ENCODE assay signal across 8 mouse cellular contexts in genomic region chr6:86527766-86528450, GRCm38 (mm10). TPM values are rescaled to one million over a fixed set of nuclear protein-coding genes. Genes with fewer than 3 reads are reported as not detected.
DNase-seq lines count a peak whose midpoint lies in the region; ATAC-seq and TF ChIP-seq lines count a peak whose summit lies in the region.

No protein-coding gene starts in this region.

- no peak for DNase-seq in heart, adult 2 months
- no peak for DNase-seq in heart, postnatal 10 days
- no peak for DNase-seq in ES-E14 (ENCODE audit: low read depth, low spot score)
- DNase-seq in layer of hippocampus, postnatal 14 days (ENCODE audit: low spot score in 2 of 2), result no peak
- DNase-seq in left cerebral cortex, adult 11 months (ENCODE audit: low spot score), result no peak

- H3K9me3 ChIP-seq in ES-E14 (ENCODE audit: control insufficient read depth, insufficient read depth, low read depth, low read length), result no peaks in the 10 kb centered on the region
- H3K9me3 ChIP-seq in hindbrain, embryonic 12.5 days (replicated peaks), result no peaks in the 10 kb centered on the region
- no peaks in the 10 kb centered on the region for H3K9me3 ChIP-seq in midbrain, embryonic 15.5 days

- H3K36me3 ChIP-seq in heart, adult 2 months (ENCODE audit: control insufficient read depth, insufficient read depth, low read length), result peaks cover 16% of the 10 kb centered on the region
- H3K36me3 ChIP-seq in ES-E14 (ENCODE audit: control insufficient read depth, insufficient read depth, low read length, poor library complexity, severe bottlenecking), result peaks cover 19% of the 10 kb centered on the region
- peaks cover 19% of the 10 kb centered on the region for H3K36me3 ChIP-seq in hindbrain, embryonic 12.5 days
- peaks cover 8% of the 10 kb centered on the region; the same call in 1 of the 2 replicates for H3K36me3 ChIP-seq in midbrain, embryonic 15.5 days (replicated peaks)

- TF ChIP-seq POLR2A in heart, adult 2 months (IDR thresholded peaks at IDR 0.05; ENCODE audit: insufficient read depth, low read depth, low read length), result no peak

- no peaks in the 10 kb centered on the region for H3K27me3 ChIP-seq in heart, adult 2 months (ENCODE audit: control insufficient read depth, insufficient read depth, low read length)
- H3K27me3 ChIP-seq in hindbrain, embryonic 12.5 days, result no peaks in the 10 kb centered on the region
- H3K27me3 ChIP-seq in midbrain, embryonic 15.5 days (replicated peaks), result no peaks in the 10 kb centered on the region

- no peak for ATAC-seq in hindbrain, embryonic 12.5 days (ENCODE audit: low FRiP score)
- ATAC-seq in midbrain, embryonic 15.5 days (replicated peaks), result no peak
- ATAC-seq in activated CD4-positive, CD25-positive, alpha-beta regulatory T cell, adult 4 months, result no peak

- no peak for TF ChIP-seq EP300 in heart, adult 2 months (IDR thresholded peaks at IDR 0.05; ENCODE audit: insufficient read depth, low read depth, low read length)

- intact Hi-C loops in heart, adult 2 months (cut with DNase I), result loop anchor here (1.0 kb wide), 1 partner anchor 56 kb away; no protein-coding TSS in a partner anchor
- intact Hi-C loops in heart, postnatal 10 days (cut with DNase I), result no loop called here

- peak overlapping the region; percentile 100 for H3K27ac ChIP-seq in heart, adult 2 months
- peak overlapping the region; percentile 99; the same call in 1 of the 2 replicates for H3K27ac ChIP-seq in ES-E14 (ENCODE audit: insufficient read depth, low read depth, low read length, poor library complexity, severe bottlenecking)
- peak overlapping the region; percentile 100 for H3K27ac ChIP-seq in hindbrain, embryonic 12.5 days
- peak overlapping the region; percentile 100 for H3K27ac ChIP-seq in midbrain, embryonic 15.5 days

- H3K4me2 ChIP-seq in hindbrain, embryonic 12.5 days (replicated peaks), result peak overlapping the region; percentile 92
- peak overlapping the region; percentile 76 for H3K4me2 ChIP-seq in midbrain, embryonic 15.5 days

- H3K4me1 ChIP-seq in heart, adult 2 months (ENCODE audit: control insufficient read depth, insufficient read depth, low read length), result peaks cover 4% of the 10 kb centered on the region
- peaks cover 0 to 1% of the 10 kb centered on the region in 2 experiments; a peak in 2 of 4 replicates for H3K4me1 ChIP-seq in ES-E14 (ENCODE audit: control insufficient read depth in 2 of 2, insufficient read depth in 2 of 2, low read length in 2 of 2, poor library complexity in 1 of 2)
- H3K4me1 ChIP-seq in hindbrain, embryonic 12.5 days, result peaks cover 17% of the 10 kb centered on the region
- peaks cover 27% of the 10 kb centered on the region for H3K4me1 ChIP-seq in midbrain, embryonic 15.5 days

- WGBS in heart, adult 2 months, result 83% methylated on average over 1 of the region's 4 CpGs
- 87% methylated on average over 1 of the region's 4 CpGs for WGBS in hindbrain, embryonic 12.5 days
- WGBS in midbrain, embryonic 15.5 days, result 91% methylated on average over 1 of the region's 4 CpGs

- peak overlapping the region; percentile 83; the same call in 1 of the 2 replicates for H3K4me3 ChIP-seq in heart, adult 2 months
- peak overlapping the region; percentile 65 to 99; a peak in 3 of 4 replicates for H3K4me3 ChIP-seq in ES-E14 (ENCODE audit: insufficient read depth in 1 of 2, low read depth in 1 of 2, low read length in 2 of 2, poor library complexity in 1 of 2, severe bottlenecking in 1 of 2)
- H3K4me3 ChIP-seq in hindbrain, embryonic 12.5 days, result peak overlapping the region; percentile 97; the same call in 1 of the 2 replicates
- peak overlapping the region; percentile 64 for H3K4me3 ChIP-seq in midbrain, embryonic 15.5 days

- H3K9ac ChIP-seq in heart, adult 2 months (ENCODE audit: low read depth, low read length), result no peak overlapping the region
- peak overlapping the region; percentile 97 for H3K9ac ChIP-seq in ES-E14 (ENCODE audit: insufficient read depth, low read depth, low read length, poor library complexity, severe bottlenecking)
- H3K9ac ChIP-seq in hindbrain, embryonic 12.5 days, result peak overlapping the region; percentile 98; the same call in 1 of the 2 replicates
- peak overlapping the region; percentile 94 for H3K9ac ChIP-seq in midbrain, embryonic 15.5 days

- H3K79me2 ChIP-seq in heart, adult 2 months (replicated peaks; ENCODE audit: control insufficient read depth, insufficient read depth, low read length), result peaks cover 9% of the 10 kb centered on the region

- no peak for TF ChIP-seq CTCF in heart, adult 2 months (IDR thresholded peaks at IDR 0.05)

- in situ Hi-C loops in ES-E14 (cut with MboI; ENCODE audit: low sequenced_read_pairs in 2 of 2, unreplicated experiment in 2 of 2), result no loop called here

TF ChIP-seq in ES-E14, 5 proteins besides CTCF, POLR2A, EP300 and RAD21:
- no peak for TF ChIP-seq MAFK (IDR thresholded peaks at IDR 0.05; ENCODE audit: insufficient read depth, low read depth, low read length)
- TF ChIP-seq ZC3H11A (IDR thresholded peaks at IDR 0.05; ENCODE audit: borderline replicate concordance, low read depth, low read length), result no peak
- TF ChIP-seq HCFC1 (IDR thresholded peaks at IDR 0.05; ENCODE audit: borderline replicate concordance, insufficient read depth, low read length), result no peak
- TF ChIP-seq CHD2 (IDR thresholded peaks at IDR 0.05; ENCODE audit: low read depth, low read length), result no peak
- TF ChIP-seq ZNF384 (IDR thresholded peaks at IDR 0.05; ENCODE audit: low read depth, low read length), result no peak

RNA-seq across cellular contexts. Expression of gene Pcbp1, which starts 1.8 kb away (rescaled TPM):
- 100 to 1,000 TPM; 155 to 164 TPM for total RNA-seq in heart, adult 2 months (2021)
- polyA plus RNA-seq in heart, adult 2 months (2012; rRNA removed), result 72.9 and 85.8 TPM in 2 replicates
- total RNA-seq in heart, postnatal 10 days (2021), result 100 to 1,000 TPM; 205 to 210 TPM
- 68.4 and 102 TPM in 2 replicates for total RNA-seq in ES-E14 (2012; rRNA removed)
- 557 and 561 TPM in 2 replicates for polyA plus RNA-seq in hindbrain, embryonic 12.5 days (2016; fragmentation: Nextera tagmentation; extraction: Ambion mirVana)
- 339 and 344 TPM in 2 replicates for polyA plus RNA-seq in midbrain, embryonic 15.5 days (2015; fragmentation: Nextera tagmentation; extraction: Ambion mirVana)
- 100 to 1,000 TPM; 176 to 183 TPM for total RNA-seq in layer of hippocampus, postnatal 14 days (2021)
- polyA plus RNA-seq in activated CD4-positive, CD25-positive, alpha-beta regulatory T cell, adult 4 months (2017; shearing (Covaris generic)), result 10 to 100 TPM; 35.3 to 39.2 TPM
